ENCODE assay signal across 8 mouse cellular contexts in the genomic region with DNA sequence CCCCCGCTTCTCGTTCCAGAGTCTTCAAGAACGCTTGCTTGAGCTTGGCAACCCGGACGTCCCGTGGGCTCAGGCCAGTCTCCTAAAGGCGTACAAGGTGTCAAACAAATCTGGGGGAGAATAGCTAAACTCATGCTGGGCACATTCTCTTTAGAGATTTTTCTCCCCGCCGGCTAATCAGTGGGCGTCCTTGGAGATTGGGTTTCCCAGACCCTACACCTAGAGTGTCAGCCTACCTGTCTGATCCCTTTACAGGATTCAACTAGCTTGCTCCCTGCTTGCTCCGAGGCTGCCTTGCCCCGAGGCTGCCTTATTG. TPM values are rescaled to one million over a fixed set of nuclear protein-coding genes. Genes with fewer than 3 reads are reported as not detected.
DNase-seq lines count a peak whose midpoint lies in the region; ATAC-seq lines count a peak whose summit lies in the region.

No protein-coding gene starts in this region.

- no peaks in the 10 kb centered on the region for H3K36me3 ChIP-seq in kidney, embryonic 16.5 days (ENCODE audit: insufficient read depth, low read length)
- H3K36me3 ChIP-seq in embryonic facial prominence, embryonic 11.5 days (replicated peaks; ENCODE audit: control insufficient read depth, insufficient read depth, low read depth, low read length) = no peaks in the 10 kb centered on the region
- no peaks in the 10 kb centered on the region for H3K36me3 ChIP-seq in intestine, embryonic 16.5 days (ENCODE audit: control insufficient read depth, insufficient read depth, low read length)
- no peaks in the 10 kb centered on the region for H3K36me3 ChIP-seq in neural tube, embryonic 11.5 days (ENCODE audit: control insufficient read depth, insufficient read depth, low read length)

- H3K9ac ChIP-seq in kidney, embryonic 16.5 days (replicated peaks; ENCODE audit: low read length) = peak overlapping the region; percentile 82
- peak overlapping the region; percentile 58 for H3K9ac ChIP-seq in embryonic facial prominence, embryonic 11.5 days (replicated peaks; ENCODE audit: low read length)
- H3K9ac ChIP-seq in intestine, embryonic 16.5 days (ENCODE audit: low read depth, low read length) = peak overlapping the region; percentile 90
- no peak overlapping the region for H3K9ac ChIP-seq in neural tube, embryonic 11.5 days (ENCODE audit: low read length)

- H3K4me1 ChIP-seq in kidney, embryonic 16.5 days (ENCODE audit: insufficient read depth, low read length) = peaks cover 18% of the 10 kb centered on the region
- no peaks in the 10 kb centered on the region; the same call in 1 of the 2 replicates for H3K4me1 ChIP-seq in embryonic facial prominence, embryonic 11.5 days (ENCODE audit: control insufficient read depth, insufficient read depth, low read length)
- peaks cover 20% of the 10 kb centered on the region for H3K4me1 ChIP-seq in intestine, embryonic 16.5 days (ENCODE audit: control insufficient read depth, insufficient read depth, low read length)
- peaks cover 3% of the 10 kb centered on the region; the same call in 1 of the 2 replicates for H3K4me1 ChIP-seq in neural tube, embryonic 11.5 days (ENCODE audit: control insufficient read depth, insufficient read depth, low read length)

- 3% methylated on average over 12 of the region's 12 CpGs for WGBS in kidney, embryonic 16.5 days
- 1% methylated on average over 12 of the region's 12 CpGs for WGBS in embryonic facial prominence, embryonic 11.5 days
- WGBS in intestine, embryonic 16.5 days = under 1% methylated on average over 12 of the region's 12 CpGs
- 0% methylated on average over 12 of the region's 12 CpGs for WGBS in neural tube, embryonic 11.5 days

- no peak for ATAC-seq in kidney, embryonic 16.5 days (ENCODE audit: low FRiP score, low TSS enrichment)
- ATAC-seq in embryonic facial prominence, embryonic 11.5 days (replicated peaks; ENCODE audit: insufficient number of reproducible peaks, low FRiP score, low TSS enrichment, low read depth) = peak; percentile 5; the same call in 1 of the 2 replicates
- ATAC-seq in intestine, embryonic 16.5 days = no peak
- no peak for ATAC-seq in neural tube, embryonic 11.5 days (ENCODE audit: insufficient read depth, low FRiP score, low TSS enrichment)

- peak overlapping the region; percentile 78 for H3K27ac ChIP-seq in kidney, embryonic 16.5 days (ENCODE audit: low read length)
- H3K27ac ChIP-seq in embryonic facial prominence, embryonic 11.5 days (replicated peaks; ENCODE audit: low read depth, low read length) = no peak overlapping the region
- peak overlapping the region; percentile 95 for H3K27ac ChIP-seq in intestine, embryonic 16.5 days (ENCODE audit: low read length)
- no peak overlapping the region for H3K27ac ChIP-seq in neural tube, embryonic 11.5 days (ENCODE audit: low read depth, low read length)

- H3K4me2 ChIP-seq in kidney, embryonic 16.5 days (replicated peaks; ENCODE audit: low read depth, low read length) = peak overlapping the region; percentile 97
- peak overlapping the region; percentile 96 for H3K4me2 ChIP-seq in embryonic facial prominence, embryonic 11.5 days (ENCODE audit: low read depth, low read length)
- peak overlapping the region; percentile 90 for H3K4me2 ChIP-seq in intestine, embryonic 16.5 days (ENCODE audit: low read depth, low read length)
- peak overlapping the region; percentile 90 for H3K4me2 ChIP-seq in neural tube, embryonic 11.5 days (ENCODE audit: low read depth)

- DNase-seq in kidney, postnatal 25 days = no peak
- DNase-seq in embryonic facial prominence, embryonic 11.5 days (ENCODE audit: low spot score) = no peak
- DNase-seq in neural tube, embryonic 11.5 days (ENCODE audit: low spot score) = peak; percentile 49
- DNase-seq in cerebellum, adult 9-11 months = no peak
- DNase-seq in adrenal gland, postnatal 10 days = no peak
- no peak for DNase-seq in left cerebral cortex, postnatal 14 days (ENCODE audit: low spot score in 2 of 2)

- H3K4me3 ChIP-seq in kidney, embryonic 16.5 days (ENCODE audit: low read length) = peak overlapping the region; percentile 83
- peak overlapping the region; percentile 62 for H3K4me3 ChIP-seq in embryonic facial prominence, embryonic 11.5 days (ENCODE audit: low read depth, low read length)
- H3K4me3 ChIP-seq in intestine, embryonic 16.5 days (ENCODE audit: low read length) = peak overlapping the region; percentile 87
- peak overlapping the region; percentile 45 for H3K4me3 ChIP-seq in neural tube, embryonic 11.5 days (ENCODE audit: low read depth, low read length)

- H3K9me3 ChIP-seq in kidney, embryonic 16.5 days (ENCODE audit: low read length) = no peaks in the 10 kb centered on the region
- no peaks in the 10 kb centered on the region for H3K9me3 ChIP-seq in embryonic facial prominence, embryonic 11.5 days (replicated peaks; ENCODE audit: control insufficient read depth, low read length)
- H3K9me3 ChIP-seq in intestine, embryonic 16.5 days (ENCODE audit: control insufficient read depth, low read length) = no peaks in the 10 kb centered on the region
- H3K9me3 ChIP-seq in neural tube, embryonic 11.5 days (ENCODE audit: control insufficient read depth, low read length) = no peaks in the 10 kb centered on the region

- H3K27me3 ChIP-seq in kidney, embryonic 16.5 days (ENCODE audit: insufficient read depth, low read length) = no peaks in the 10 kb centered on the region
- peaks cover 16% of the 10 kb centered on the region for H3K27me3 ChIP-seq in embryonic facial prominence, embryonic 11.5 days (ENCODE audit: control insufficient read depth, insufficient read depth, low read length)
- no peaks in the 10 kb centered on the region for H3K27me3 ChIP-seq in intestine, embryonic 16.5 days (replicated peaks; ENCODE audit: control insufficient read depth, insufficient read depth, low read length)
- H3K27me3 ChIP-seq in neural tube, embryonic 11.5 days (ENCODE audit: control insufficient read depth, insufficient read depth, low read length) = peaks cover 25% of the 10 kb centered on the region

- intact Hi-C loops in left cerebral cortex, postnatal 14 days (cut with DNase I) = no loop called here

RNA-seq across cellular contexts. Expression of a gene that starts 0.7 kb away (rescaled TPM):
- polyA plus RNA-seq in kidney, embryonic 16.5 days (2015; fragmentation: Nextera tagmentation; extraction: Ambion mirVana) = 65.8 and 67.9 TPM in 2 replicates
- 7.1 and 9.1 TPM in 2 replicates for polyA plus RNA-seq in embryonic facial prominence, embryonic 11.5 days (2014; fragmentation: Nextera tagmentation; extraction: Ambion mirVana)
- 95.3 and 105 TPM in 2 replicates for polyA plus RNA-seq in intestine, embryonic 16.5 days (2015; fragmentation: Nextera tagmentation; extraction: Ambion mirVana)
- 3.5 and 4.2 TPM in 2 replicates for polyA plus RNA-seq in neural tube, embryonic 11.5 days (2014; fragmentation: Nextera tagmentation; extraction: Ambion mirVana)
- 10 to 100 TPM; 48.8 to 56.2 TPM for total RNA-seq in adrenal gland, postnatal 10 days (2021)
- total RNA-seq in left cerebral cortex, postnatal 14 days (2021) = 10 to 100 TPM; 14.1 to 14.8 TPM

Comparison
In these comparisons a context has a peak if more than half of its experiments do, and no peak if none do; other contexts are left out.
1. H3K27ac ChIP-seq: peak in kidney, embryonic 16.5 days (single experiment) and intestine, embryonic 16.5 days (single experiment); none in embryonic facial prominence, embryonic 11.5 days (single experiment) and neural tube, embryonic 11.5 days (single experiment).
2. Peak in every context shown above with its lines, with median percentiles within 50 percentile points of each other: H3K4me2 ChIP-seq and H3K4me3 ChIP-seq.